Mouse (Mus musculus) midbrain, embryonic 13.5 days (tissue): ENCODE measurements at regions not wholly inside any gene's neighbourhood (a gene's known extent, or its start where the extent isn't known, plus 50 kb on each side); places are given as distances from the start of the nearest gene placed in this dataset.

ENCODE experiments used
- ATAC-seq: fragments of 200-750 bp; cut with Nextera tagmentation; 2 replicates; pipeline ENCODE4 v1.8.0; 2017; ENCODE audit warnings: mild to moderate bottlenecking, moderate TSS enrichment, moderate library complexity
- H3K27ac ChIP-seq: fragments of 300-500 bp; sonication (generic); 2 replicates; pipeline ENCODE4 v1.5.1; 2015; ENCODE audit warnings: inconsistent platforms, mild to moderate bottlenecking, moderate library complexity
- H3K27me3 ChIP-seq: fragments of 300-500 bp; sonication (generic); 2 replicates; pipeline ENCODE4 v1.6.1; 2015; ENCODE audit warnings: mild to moderate bottlenecking, inconsistent platforms
- H3K36me3 ChIP-seq: fragments of 300-500 bp; sonication (generic); 2 replicates; pipeline ENCODE4 v1.6.1; 2015; ENCODE audit warnings: mild to moderate bottlenecking, inconsistent platforms
- H3K4me1 ChIP-seq: fragments of 300-500 bp; sonication (generic); replicated peaks from 2 replicates; pipeline ENCODE4 v1.6.1; 2015; ENCODE audit warnings: inconsistent platforms
- H3K4me2 ChIP-seq: fragments of 300-500 bp; sonication (generic); replicated peaks from 2 replicates; pipeline ENCODE4 v1.6.1; 2015; ENCODE audit warnings: moderate library complexity, mild to moderate bottlenecking, inconsistent platforms
- H3K4me3 ChIP-seq: fragments of 300-500 bp; sonication (generic); replicated peaks from 2 replicates; pipeline ENCODE4 v1.5.1; 2015; ENCODE audit warnings: mild to moderate bottlenecking, inconsistent platforms
- H3K9ac ChIP-seq: fragments of 300-500 bp; sonication (generic); replicated peaks from 2 replicates; pipeline ENCODE4 v1.6.1; 2015; ENCODE audit warnings: mild to moderate bottlenecking, inconsistent platforms
- H3K9me3 ChIP-seq: fragments of 300-500 bp; sonication (generic); 2 replicates; pipeline ENCODE4 v1.6.1; 2016; ENCODE audit warnings: mild to moderate bottlenecking, inconsistent platforms
- WGBS: fragments of 180-500 bp; shearing (Covaris S2); methylation state at CpG from one replicate; pipeline ENCODE4 v1.1.7; 2015; 5-methylcytosine and 5-hydroxymethylcytosine counted together

DNA sequence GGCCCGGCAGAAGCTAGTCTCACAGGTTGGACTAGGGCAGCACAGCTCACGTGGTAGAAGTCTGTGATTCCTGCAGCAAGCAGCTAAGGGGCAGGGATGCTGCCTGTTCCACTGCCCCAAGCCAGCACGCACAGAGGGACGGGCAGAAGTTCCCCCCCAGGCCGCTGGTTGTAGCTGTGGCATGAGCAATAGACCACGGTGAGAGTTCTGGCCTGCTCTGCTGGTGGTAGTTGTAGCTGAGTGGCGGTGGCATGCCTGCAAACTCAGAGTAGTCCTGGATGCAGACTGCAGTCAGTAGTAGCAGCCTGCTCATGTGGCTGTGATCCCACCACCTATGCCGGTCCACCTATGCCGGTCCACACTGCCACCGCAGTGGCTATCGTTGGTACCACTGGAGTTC, 71.5 kb upstream of the Rpl39l start:
- Histone ChIP-seq H3K27ac (no peak overlapping the region), H3K9me3 (no peaks in the 10 kb centered on the region), H3K9ac (no peak overlapping the region), H3K36me3 (no peaks in the 10 kb centered on the region), H3K4me1 (no peaks in the 10 kb centered on the region), H3K27me3 (no peaks in the 10 kb centered on the region), H3K4me3 (no peak overlapping the region), H3K4me2 (no peak overlapping the region)
- ATAC-seq = no peak
- WGBS = 94% methylated on average over 11 of the region's 11 CpGs

DNA sequence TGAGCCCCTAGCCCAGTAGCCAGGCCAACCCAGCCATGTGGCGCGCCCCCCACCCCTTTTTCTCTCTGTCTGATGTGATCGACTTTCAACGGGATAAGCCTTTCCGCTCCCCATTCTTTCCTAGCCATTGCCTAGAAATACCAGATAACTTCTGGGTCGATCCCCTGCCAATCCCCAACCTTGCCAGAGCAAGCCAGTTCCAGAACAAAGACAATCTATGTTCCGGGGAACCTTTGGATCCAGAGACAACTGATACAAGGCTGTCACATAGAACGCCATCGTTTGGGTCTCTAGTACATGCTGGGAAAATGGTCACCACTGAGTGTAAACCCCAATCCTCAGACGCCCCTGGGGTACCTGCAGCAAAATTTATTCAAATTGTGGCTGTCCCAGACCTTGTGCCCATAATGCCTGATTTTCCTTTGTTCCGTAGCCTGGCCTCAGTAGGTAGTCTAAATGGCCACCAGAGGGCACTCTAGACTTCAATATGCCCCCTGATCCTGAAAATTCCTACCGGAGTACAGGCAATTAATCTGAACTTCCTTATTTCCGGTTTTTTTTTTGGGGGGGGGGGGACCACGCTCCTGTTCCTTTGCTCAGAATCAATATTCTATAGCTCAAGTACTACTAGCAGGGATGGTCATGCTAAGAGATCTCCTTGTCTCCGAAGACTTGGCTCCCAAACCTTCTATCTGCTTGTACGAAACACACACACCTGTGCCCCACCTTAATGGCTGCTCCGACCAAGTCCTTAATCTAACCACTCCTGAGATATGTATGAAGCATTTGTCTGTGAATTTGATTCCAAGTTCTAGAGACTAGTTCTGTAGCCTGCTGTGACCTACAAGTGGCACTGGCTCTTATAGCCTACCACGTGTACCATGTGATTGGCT, 81.3 kb upstream of the Rpl39l start:
- ATAC-seq = peak; percentile 83
- Histone ChIP-seq H3K27me3 (no peaks in the 10 kb centered on the region), H3K4me3 (no peak overlapping the region), H3K4me2 (no peak overlapping the region), H3K36me3 (no peaks in the 10 kb centered on the region), H3K27ac (no peak overlapping the region), H3K9me3 (no peaks in the 10 kb centered on the region), H3K9ac (no peak overlapping the region), H3K4me1 (no peaks in the 10 kb centered on the region)
- 55% methylated on average over 18 of the region's 18 CpGs for WGBS

- Histone ChIP-seq H3K4me3 (no peak overlapping the region), H3K27ac (no peak overlapping the region), H3K27me3 (no peaks in the 10 kb centered on the region), H3K36me3 (no peaks in the 10 kb centered on the region), H3K9ac (no peak overlapping the region), H3K4me2 (no peak overlapping the region), H3K4me1 (no peaks in the 10 kb centered on the region), H3K9me3 (no peaks in the 10 kb centered on the region)
- ATAC-seq = no peak
- 39% methylated on average over 1 of the region's 1 CpGs for WGBS
Measured at GRCm38 (mm10) chr16:10086341-10086740, 83.7 kb upstream of the Rpl39l start.

GRCm38 (mm10) chr16:10085429-10085828, 84.6 kb upstream of the Rpl39l start:
- no peak overlapping the region for H3K4me2 ChIP-seq
- no peaks in the 10 kb centered on the region for H3K36me3 ChIP-seq
- no peak overlapping the region for H3K9ac ChIP-seq
- H3K27ac ChIP-seq = no peak overlapping the region
- no peaks in the 10 kb centered on the region for H3K9me3 ChIP-seq
- H3K27me3 ChIP-seq = no peaks in the 10 kb centered on the region
- 86% methylated on average over 5 of the region's 5 CpGs for WGBS
- no peak overlapping the region for H3K4me3 ChIP-seq
- ATAC-seq = no peak
- no peaks in the 10 kb centered on the region for H3K4me1 ChIP-seq

DNA sequence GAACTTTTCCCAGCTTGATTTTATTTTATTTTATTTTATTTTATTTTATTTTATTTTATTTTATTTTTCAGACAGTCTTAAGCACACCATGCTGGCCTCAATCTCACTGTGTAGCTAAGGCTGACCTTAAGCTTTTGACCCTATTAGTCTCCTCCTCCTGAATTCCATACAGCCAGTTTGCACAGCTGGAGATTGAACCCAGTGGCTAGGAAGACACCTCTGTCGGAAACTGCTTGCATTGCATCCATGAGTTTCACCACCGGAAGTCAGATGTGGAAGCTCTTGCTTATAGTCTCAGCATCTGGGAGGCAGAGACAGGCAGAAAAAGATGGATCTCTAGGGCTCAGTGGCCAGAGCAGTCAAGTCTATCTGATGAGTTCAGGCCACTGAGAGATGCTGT, 86.4 kb upstream of the Grin2a start:
- H3K9ac ChIP-seq = no peak overlapping the region
- no peaks in the 10 kb centered on the region for H3K9me3 ChIP-seq
- WGBS = 61% methylated on average over 2 of the region's 2 CpGs
- H3K36me3 ChIP-seq = no peaks in the 10 kb centered on the region
- no peak overlapping the region for H3K4me3 ChIP-seq
- no peaks in the 10 kb centered on the region for H3K4me1 ChIP-seq
- no peaks in the 10 kb centered on the region for H3K27me3 ChIP-seq
- no peak overlapping the region for H3K27ac ChIP-seq
- no peak for ATAC-seq
- no peak overlapping the region for H3K4me2 ChIP-seq

DNA sequence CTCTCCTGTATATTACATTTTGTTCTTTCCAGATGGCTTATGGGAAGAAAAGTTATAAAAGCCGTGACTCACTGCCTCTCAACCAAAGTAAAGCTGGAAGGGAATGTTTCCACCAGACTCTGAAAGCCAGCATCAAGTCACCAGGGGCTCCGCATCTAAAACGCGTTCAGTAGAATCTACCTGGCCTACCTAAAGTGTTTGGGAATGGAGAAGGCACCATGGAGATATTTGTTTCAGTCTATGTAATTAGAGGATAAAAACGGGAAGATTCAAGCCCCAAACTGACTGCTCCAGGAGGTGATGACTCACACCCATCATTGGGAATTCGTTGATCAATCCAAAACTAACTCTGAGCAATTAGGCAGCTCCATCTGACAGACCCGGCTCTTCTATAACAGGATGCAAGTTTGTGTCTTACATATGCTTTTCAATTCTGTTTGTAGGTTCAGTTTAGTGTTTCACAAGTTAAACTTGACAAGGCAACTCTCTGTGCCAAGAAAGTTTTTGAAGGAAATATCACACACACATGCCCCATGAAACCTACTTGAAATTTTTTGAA, 84.8 kb upstream of the Grin2a start:
- Histone ChIP-seq H3K27ac (no peak overlapping the region), H3K36me3 (no peaks in the 10 kb centered on the region), H3K27me3 (no peaks in the 10 kb centered on the region), H3K4me2 (no peak overlapping the region), H3K4me3 (no peak overlapping the region), H3K9ac (no peak overlapping the region), H3K9me3 (no peaks in the 10 kb centered on the region), H3K4me1 (no peaks in the 10 kb centered on the region)
- no peak for ATAC-seq
- 88% methylated on average over 7 of the region's 7 CpGs for WGBS

DNA sequence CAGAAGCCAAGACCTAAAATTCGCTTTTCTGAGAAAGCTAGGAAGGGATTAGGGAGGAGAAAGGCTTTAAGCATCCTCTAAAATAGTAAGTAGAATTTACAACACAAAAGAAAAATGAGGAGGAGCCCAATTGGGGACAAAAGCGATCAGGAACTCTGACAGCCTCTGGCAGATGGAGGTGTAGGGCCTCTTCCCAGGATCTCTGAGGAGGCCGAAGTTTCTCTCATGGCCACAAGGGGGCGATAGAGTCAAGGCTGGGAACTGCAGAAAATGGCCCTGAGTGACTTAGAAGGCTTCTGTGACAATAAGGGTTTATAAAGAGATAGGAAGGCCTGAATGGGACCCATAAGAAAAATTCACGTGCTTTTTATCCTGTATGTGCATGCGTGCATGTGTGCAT, 77.8 kb upstream of the Grin2a start:
- no peaks in the 10 kb centered on the region for H3K36me3 ChIP-seq
- H3K9me3 ChIP-seq = no peaks in the 10 kb centered on the region
- ATAC-seq = peak; percentile 53; the same call in 1 of the 2 replicates
- H3K9ac ChIP-seq = no peak overlapping the region
- no peaks in the 10 kb centered on the region for H3K27me3 ChIP-seq
- H3K4me1 ChIP-seq = no peaks in the 10 kb centered on the region
- H3K4me3 ChIP-seq = no peak overlapping the region
- no peak overlapping the region for H3K4me2 ChIP-seq
- no peak overlapping the region for H3K27ac ChIP-seq
- WGBS = 18% methylated on average over 6 of the region's 6 CpGs

GRCm38 (mm10) chr16:10063491-10063890, 68.1 kb upstream of the Grin2a start:
- Histone ChIP-seq H3K4me1 (no peaks in the 10 kb centered on the region), H3K4me3 (no peak overlapping the region), H3K27me3 (no peaks in the 10 kb centered on the region), H3K9ac (no peak overlapping the region), H3K27ac (no peak overlapping the region), H3K36me3 (no peaks in the 10 kb centered on the region), H3K9me3 (no peaks in the 10 kb centered on the region), H3K4me2 (no peak overlapping the region)
- 66% methylated on average over 8 of the region's 8 CpGs for WGBS
- ATAC-seq = no peak

DNA sequence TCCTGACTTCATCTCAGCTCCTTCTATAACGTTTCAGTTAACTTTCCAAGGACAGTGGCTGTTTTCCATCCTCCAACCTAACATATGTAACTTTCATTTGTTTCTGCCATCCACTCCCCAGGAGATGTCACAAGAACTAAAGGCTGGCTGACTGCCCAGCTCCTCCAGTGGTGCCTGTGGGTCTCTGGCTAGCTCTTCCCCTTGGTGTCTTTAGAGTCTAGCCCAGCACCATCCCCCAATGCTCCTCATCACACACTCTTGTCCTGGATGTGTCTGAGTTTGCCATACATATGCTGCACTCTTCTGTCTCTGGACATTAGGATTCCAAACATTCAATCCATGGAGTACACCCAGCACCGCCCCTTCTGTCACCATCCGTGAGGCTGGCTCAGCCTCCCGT, 62.7 kb upstream of the Grin2a start:
- no peaks in the 10 kb centered on the region for H3K9me3 ChIP-seq
- no peak overlapping the region for H3K27ac ChIP-seq
- no peak overlapping the region for H3K4me3 ChIP-seq
- H3K4me1 ChIP-seq = no peaks in the 10 kb centered on the region
- no peak for ATAC-seq
- no peak overlapping the region for H3K4me2 ChIP-seq
- H3K27me3 ChIP-seq = no peaks in the 10 kb centered on the region
- H3K36me3 ChIP-seq = no peaks in the 10 kb centered on the region
- 78% methylated on average over 4 of the region's 4 CpGs for WGBS
- no peak overlapping the region for H3K9ac ChIP-seq
